Mouse (Mus musculus) intestine, postnatal 0 days (tissue): ENCODE measurements at regions not wholly inside any gene's neighbourhood (a gene's known extent, or its start where the extent isn't known, plus 50 kb on each side); places are given as distances from the start of the nearest gene placed in this dataset.
A peak's percentile ranks its signal among the peaks of the same experiment; 100 is the strongest.

ENCODE experiments used
- ATAC-seq: fragments of 200-750 bp; cut with Nextera tagmentation; 2 replicates; pipeline ENCODE4 v1.8.0; 2017; ENCODE audit warnings: mild to moderate bottlenecking, moderate TSS enrichment, moderate library complexity
- H3K27ac ChIP-seq: fragments of 300-500 bp; sonication (generic); 2 replicates; pipeline ENCODE4 v1.5.1; 2014; ENCODE audit warnings: mild to moderate bottlenecking, low read depth, low read length, moderate library complexity
- H3K27me3 ChIP-seq: fragments of 300-500 bp; sonication (generic); replicated peaks from 2 replicates; pipeline ENCODE4 v1.6.1; 2014; ENCODE audit warnings: low read length, mixed read lengths; ENCODE audit not compliant: control insufficient read depth, insufficient read depth
- H3K36me3 ChIP-seq: fragments of 300-500 bp; sonication (generic); 2 replicates; pipeline ENCODE4 v1.6.1; 2014; ENCODE audit warnings: mild to moderate bottlenecking, moderate library complexity; ENCODE audit not compliant: control insufficient read depth, insufficient read depth
- H3K4me1 ChIP-seq: fragments of 300-500 bp; sonication (generic); replicated peaks from 2 replicates; pipeline ENCODE4 v1.6.1; 2014; ENCODE audit warnings: antibody characterized with exemption, low read length, mixed read lengths; ENCODE audit not compliant: control insufficient read depth, insufficient read depth
- H3K4me2 ChIP-seq: fragments of 300-500 bp; sonication (generic); replicated peaks from 2 replicates; pipeline ENCODE4 v1.6.1; 2014; ENCODE audit warnings: low read depth, mild to moderate bottlenecking, moderate library complexity
- H3K4me3 ChIP-seq: fragments of 300-500 bp; sonication (generic); 2 replicates; pipeline ENCODE4 v1.5.1; 2014; ENCODE audit warnings: low read depth, low read length
- H3K9ac ChIP-seq: fragments of 300-500 bp; sonication (generic); 2 replicates; pipeline ENCODE4 v1.6.1; 2014; ENCODE audit warnings: mild to moderate bottlenecking, low read depth, low read length
- H3K9me3 ChIP-seq: fragments of 300-500 bp; sonication (generic); 2 replicates; pipeline ENCODE4 v1.6.1; 2016; ENCODE audit warnings: mixed run types; ENCODE audit not compliant: control insufficient read depth
- CTCF ChIP-seq: sonication (generic); IDR thresholded peaks from 2 replicates; pipeline ENCODE4 v1.5.1; 2016; ENCODE audit warnings: low read depth, mild to moderate bottlenecking, control low read depth, antibody characterized with exemption, moderate library complexity
- WGBS: fragments of 180-500 bp; shearing (Covaris S2); extraction: QIAGEN DNeasy Blood & Tissue Kit; methylation state at CpG from one replicate; pipeline ENCODE4 v1.1.7; 2014; 5-methylcytosine and 5-hydroxymethylcytosine counted together

DNA sequence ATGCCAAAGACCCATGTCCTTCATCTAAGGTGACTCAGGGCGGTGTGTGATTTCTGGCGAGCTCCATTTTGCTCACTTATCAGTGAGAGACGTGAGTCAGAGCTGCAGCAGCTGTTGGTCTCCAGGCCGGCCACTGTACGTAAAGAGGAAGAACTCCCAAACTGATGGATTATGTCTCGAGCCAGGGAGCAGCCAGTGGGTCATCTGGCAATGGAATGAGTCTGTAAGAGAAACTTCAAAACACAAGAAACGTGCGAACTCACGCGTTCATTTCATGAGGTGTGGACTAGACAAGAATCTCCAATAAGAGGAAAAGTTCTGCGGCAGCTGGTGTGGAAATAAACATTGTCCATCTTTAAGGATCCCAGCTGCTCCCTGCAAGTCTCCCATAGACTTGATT, 170.4 kb downstream of the Cand1 start:
- no peak for ATAC-seq
- Histone ChIP-seq H3K27me3 (no peaks in the 10 kb centered on the region), H3K27ac (no peak overlapping the region), H3K4me1 (no peaks in the 10 kb centered on the region), H3K4me2 (no peak overlapping the region), H3K9ac (no peak overlapping the region), H3K36me3 (no peaks in the 10 kb centered on the region), H3K9me3 (no peaks in the 10 kb centered on the region), H3K4me3 (no peak overlapping the region)
- TF ChIP-seq CTCF: no peak
- whole genome bisulfite sequencing: 51% methylated on average over 11 of the region's 11 CpGs

DNA sequence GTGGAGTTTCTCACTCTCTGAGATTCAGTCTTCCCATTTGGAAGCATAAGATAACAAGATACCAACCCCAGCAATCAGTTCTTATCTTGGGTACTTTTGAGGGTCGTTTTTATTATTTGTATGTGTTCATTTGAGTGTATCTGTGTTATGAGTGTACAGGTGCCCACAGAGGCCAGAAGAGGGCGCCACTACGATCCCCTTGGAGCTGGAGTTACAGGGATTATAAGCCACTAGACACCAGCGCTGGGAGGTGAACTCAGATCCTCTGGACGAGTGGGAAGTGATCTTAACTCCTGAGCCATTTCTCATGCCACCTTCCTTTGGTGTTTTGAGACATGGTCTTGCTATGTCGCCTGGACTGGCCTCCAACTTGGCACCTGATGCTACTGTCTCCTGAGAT, 172.0 kb downstream of the Cand1 start:
- no peak overlapping the region for H3K9ac ChIP-seq
- WGBS: 83% methylated on average over 6 of the region's 6 CpGs
- no peaks in the 10 kb centered on the region for H3K4me1 ChIP-seq
- H3K27ac ChIP-seq: no peak overlapping the region
- H3K9me3 ChIP-seq: no peaks in the 10 kb centered on the region
- no peak for ATAC-seq
- peak; percentile 39; the same call in 1 of the 2 replicates for TF ChIP-seq CTCF
- no peaks in the 10 kb centered on the region for H3K36me3 ChIP-seq
- no peaks in the 10 kb centered on the region for H3K27me3 ChIP-seq
- H3K4me3 ChIP-seq: no peak overlapping the region
- no peak overlapping the region for H3K4me2 ChIP-seq

DNA sequence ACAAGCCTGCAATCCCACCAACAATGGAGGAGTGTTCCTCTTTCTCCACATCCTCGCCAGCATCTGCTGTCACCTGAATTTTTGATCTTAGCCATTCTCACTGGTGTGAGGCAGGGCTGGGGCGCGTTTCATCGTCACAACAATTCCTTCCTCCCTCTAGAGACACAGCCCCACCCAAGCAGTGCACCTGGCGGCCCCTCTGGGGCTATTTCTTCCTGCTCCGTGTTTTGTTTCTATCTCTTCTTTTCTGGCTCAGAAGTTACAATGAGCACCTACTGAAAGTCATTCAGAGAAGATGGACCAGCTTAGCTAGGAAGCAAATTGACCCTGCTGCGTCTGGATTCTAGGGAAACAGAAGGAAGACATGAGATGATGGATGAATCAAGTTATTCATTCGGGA, 172.5 kb downstream of the Cand1 start:
- WGBS: 94% methylated on average over 8 of the region's 8 CpGs
- no peak overlapping the region for H3K4me2 ChIP-seq
- H3K9ac ChIP-seq: no peak overlapping the region
- no peak for TF ChIP-seq CTCF
- no peak for ATAC-seq
- H3K27ac ChIP-seq: no peak overlapping the region
- no peaks in the 10 kb centered on the region for H3K9me3 ChIP-seq
- H3K4me1 ChIP-seq: no peaks in the 10 kb centered on the region
- H3K4me3 ChIP-seq: no peak overlapping the region
- H3K27me3 ChIP-seq: no peaks in the 10 kb centered on the region
- H3K36me3 ChIP-seq: no peaks in the 10 kb centered on the region

DNA sequence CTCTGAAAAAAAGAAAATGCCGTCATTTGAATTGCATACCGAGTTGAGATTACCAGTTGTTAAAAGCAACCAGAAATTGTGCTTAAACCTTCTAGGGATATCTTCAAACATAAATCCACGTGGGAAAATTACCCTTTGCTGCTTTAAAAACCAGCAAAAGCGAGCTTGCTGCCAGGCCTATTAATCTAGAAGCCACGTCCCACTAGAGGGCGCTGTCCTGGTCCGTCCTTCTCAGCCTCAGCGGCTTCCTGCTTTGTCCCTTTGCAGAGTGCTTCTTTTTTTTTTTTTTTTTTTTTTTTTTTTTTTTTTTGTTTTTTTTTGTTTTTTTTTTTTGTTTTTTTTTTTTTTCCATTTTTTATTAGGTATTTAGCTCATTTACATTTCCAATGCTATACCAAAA, 173.9 kb downstream of the Cand1 start:
- H3K4me1 ChIP-seq: no peaks in the 10 kb centered on the region
- H3K27me3 ChIP-seq: no peaks in the 10 kb centered on the region
- peak; percentile 72 for TF ChIP-seq CTCF
- H3K4me2 ChIP-seq: no peak overlapping the region
- no peak overlapping the region for H3K27ac ChIP-seq
- H3K9me3 ChIP-seq: no peaks in the 10 kb centered on the region
- no peaks in the 10 kb centered on the region for H3K36me3 ChIP-seq
- ATAC-seq: peak; percentile 44; the same call in 1 of the 2 replicates
- WGBS: 24% methylated on average over 8 of the region's 8 CpGs
- no peak overlapping the region for H3K9ac ChIP-seq
- H3K4me3 ChIP-seq: no peak overlapping the region

DNA sequence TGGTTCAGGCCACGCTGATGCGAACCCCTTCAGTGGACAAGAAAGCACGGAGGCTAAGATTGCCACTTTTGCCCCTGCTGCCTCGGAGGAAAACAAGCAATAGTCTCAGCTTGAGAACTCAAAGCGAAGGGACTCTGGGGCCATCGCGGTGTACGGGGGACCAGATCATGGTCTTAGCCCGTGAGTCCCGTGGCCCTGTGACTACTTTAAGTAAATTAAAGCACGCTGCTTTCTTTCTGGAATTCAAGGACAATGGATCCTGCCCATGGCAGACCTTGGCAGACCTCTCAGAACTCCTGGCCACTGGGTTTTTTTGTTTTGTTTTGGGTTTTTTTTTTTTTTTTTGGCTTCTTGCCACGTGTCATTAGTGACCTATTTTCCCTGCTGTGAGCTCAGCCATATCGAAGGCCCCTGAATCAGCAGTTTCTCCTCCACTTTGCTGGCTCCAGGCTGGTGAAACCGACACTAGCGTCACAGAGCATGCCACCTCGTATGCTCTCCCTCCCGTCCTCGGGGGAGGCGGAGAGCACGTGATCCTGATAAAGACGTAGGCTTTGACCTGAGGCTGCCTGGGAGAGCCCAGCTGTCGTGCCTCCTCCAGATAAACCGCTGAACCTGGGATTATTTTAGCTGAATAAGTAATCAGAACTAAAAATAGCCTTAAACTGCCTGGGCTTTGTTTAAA, 174.6 kb downstream of the Cand1 start:
- Histone ChIP-seq H3K4me1 (no peaks in the 10 kb centered on the region), H3K36me3 (no peaks in the 10 kb centered on the region), H3K27me3 (no peaks in the 10 kb centered on the region), H3K9ac (no peak overlapping the region), H3K9me3 (no peaks in the 10 kb centered on the region), H3K4me2 (no peak overlapping the region), H3K4me3 (no peak overlapping the region), H3K27ac (no peak overlapping the region)
- TF ChIP-seq CTCF: no peak
- WGBS: 42% methylated on average over 23 of the region's 23 CpGs
- peak; percentile 96 for ATAC-seq

DNA sequence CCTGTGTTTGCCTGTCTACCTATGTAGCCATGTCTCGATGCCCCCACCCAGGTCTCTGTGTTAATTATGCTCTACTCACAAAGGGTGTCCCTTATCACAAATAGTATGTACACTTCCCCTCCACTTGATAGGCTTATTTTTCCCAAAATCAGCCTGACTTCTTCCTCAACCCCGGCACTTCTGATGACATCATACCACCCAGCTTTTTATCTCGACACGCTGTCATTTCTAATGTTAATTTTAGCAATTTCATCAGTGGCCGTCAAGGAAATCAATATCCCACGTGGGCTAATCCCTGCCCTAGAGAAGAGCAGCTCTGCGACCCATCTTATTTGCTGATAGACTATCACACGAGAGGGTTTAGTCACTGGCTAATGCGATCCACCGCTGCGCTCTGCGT, 175.6 kb downstream of the Cand1 start:
- Histone ChIP-seq H3K4me3 (no peak overlapping the region), H3K9ac (no peak overlapping the region), H3K4me1 (no peaks in the 10 kb centered on the region), H3K27me3 (no peaks in the 10 kb centered on the region), H3K4me2 (no peak overlapping the region), H3K36me3 (no peaks in the 10 kb centered on the region), H3K27ac (no peak overlapping the region), H3K9me3 (no peaks in the 10 kb centered on the region)
- WGBS: 85% methylated on average over 12 of the region's 12 CpGs
- ATAC-seq: no peak
- TF ChIP-seq CTCF: no peak
